Mouse (Mus musculus) erythroblast, embryonic 14.5 days (primary cell): Measurements from ENCODE around the gene Fhad1.

ENCODE experiments used
- GATA1 ChIP-seq: IDR thresholded peaks from 2 replicates; pipeline ENCODE4 v1.6.1; 2012; ENCODE audit warnings: low read length, inconsistent platforms, mixed read lengths
- TAL1 ChIP-seq: IDR thresholded peaks from 3 replicates; pipeline ENCODE4 v1.6.1; 2012; ENCODE audit warnings: low read length, inconsistent platforms, mixed read lengths

- TF ChIP-seq GATA1: no peak
- TF ChIP-seq TAL1: no peak
Measured at GRCm38 (mm10) chr4:141899936-141900335, 114.9 kb downstream of the Fhad1 start.
